Mouse (Mus musculus) WW6 (cell line): Measurements from ENCODE around the gene Shank2.

Source experiments
- DNase-seq: peaks from one replicate; pipeline ENCODE4 v3.0.0-alpha.2; 2013; ENCODE audit warnings: low read depth, low spot score

The Shank2 gene

GRCm38 (mm10) chr7:144105952-144106351 lies 104.2 kb downstream of the Shank2 start:
- no peak for DNase-seq

- no peak for DNase-seq
Measured at GRCm38 (mm10) chr7:144106352-144107011, 104.8 kb downstream of the Shank2 start.

GRCm38 (mm10) chr7:144108141-144108540 lies 106.4 kb downstream of the Shank2 start:
- DNase-seq: no peak

- no peak for DNase-seq
Measured at GRCm38 (mm10) chr7:144111026-144111604, 109.4 kb downstream of the Shank2 start.

- DNase-seq: no peak
Measured at GRCm38 (mm10) chr7:144111981-144112380, 110.3 kb downstream of the Shank2 start.

DNA sequence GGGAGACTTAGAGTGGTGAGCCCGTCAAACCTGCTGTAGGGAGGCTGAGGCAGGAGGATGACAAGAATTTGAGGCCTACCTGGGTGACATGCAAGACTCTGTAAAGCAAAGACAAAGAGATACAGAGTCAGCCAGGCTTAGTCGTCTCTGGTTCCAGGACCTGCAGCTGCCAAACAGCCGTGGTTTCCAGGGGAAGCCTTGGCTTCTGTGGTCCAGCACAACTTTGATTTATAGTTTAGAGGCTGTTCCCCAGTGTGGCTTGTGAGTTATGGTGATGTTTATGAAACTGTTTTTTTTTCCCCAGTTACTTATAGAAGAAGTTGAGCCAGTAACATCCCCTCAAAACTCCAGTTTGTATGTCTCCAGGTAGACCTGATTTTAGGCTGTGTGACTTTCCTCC lies 112.5 kb downstream of the Shank2 start:
- DNase-seq: no peak

- no peak for DNase-seq
Measured at GRCm38 (mm10) chr7:144119562-144119961, 117.8 kb downstream of the Shank2 start.

- DNase-seq: no peak
Measured at GRCm38 (mm10) chr7:144132699-144133387, 131.1 kb downstream of the Shank2 start.

DNA sequence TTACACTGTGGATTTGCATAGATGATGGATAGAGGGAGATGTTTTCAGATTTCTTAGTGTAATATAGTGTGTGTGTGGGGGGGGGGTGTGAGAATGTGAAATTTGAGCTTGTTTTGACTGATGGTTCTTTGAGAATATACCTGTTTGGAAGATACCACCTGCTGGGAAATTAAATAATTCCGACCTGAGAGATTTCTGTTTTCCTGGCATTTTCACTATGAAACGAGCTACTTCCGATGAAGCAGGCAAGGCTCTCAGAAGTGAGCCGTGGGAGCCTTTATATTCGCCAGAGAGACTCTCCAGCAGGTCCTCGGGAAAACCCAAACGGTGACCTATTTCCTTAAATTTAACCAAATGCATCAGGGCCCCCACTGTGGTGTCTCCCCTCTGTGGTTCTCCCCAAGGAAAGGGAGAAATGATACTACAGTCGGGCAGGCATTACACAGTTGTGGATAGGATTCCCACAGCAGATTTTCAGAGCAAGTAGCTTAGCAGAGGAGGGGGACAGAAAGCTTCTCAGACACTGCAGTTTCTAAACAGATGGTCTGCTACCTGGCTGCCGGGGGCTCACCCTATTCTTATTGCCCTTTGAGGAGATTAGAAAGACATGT lies 131.8 kb downstream of the Shank2 start:
- DNase-seq: no peak

GRCm38 (mm10) chr7:144134699-144135098 lies 133.0 kb downstream of the Shank2 start:
- DNase-seq: no peak

DNA sequence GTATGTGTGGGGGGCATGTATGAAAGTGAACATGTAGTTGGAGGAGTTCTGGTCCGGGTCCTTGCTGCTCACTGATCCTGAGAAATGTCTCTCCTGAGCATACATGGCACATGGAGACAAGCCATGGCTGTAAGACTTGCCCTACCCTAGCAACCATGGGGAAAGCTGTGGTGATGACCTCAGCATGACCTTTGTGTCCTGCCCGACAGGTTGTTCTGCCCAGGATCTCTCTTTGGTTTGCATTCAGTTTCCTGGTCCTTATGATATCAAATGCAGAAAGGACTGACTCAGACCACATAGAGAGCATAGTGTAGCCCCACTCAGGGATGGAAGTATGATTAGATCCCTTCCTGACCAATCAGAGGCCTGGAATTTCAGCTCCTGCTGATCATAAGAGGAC lies 136.1 kb downstream of the Shank2 start:
- DNase-seq: no peak

DNA sequence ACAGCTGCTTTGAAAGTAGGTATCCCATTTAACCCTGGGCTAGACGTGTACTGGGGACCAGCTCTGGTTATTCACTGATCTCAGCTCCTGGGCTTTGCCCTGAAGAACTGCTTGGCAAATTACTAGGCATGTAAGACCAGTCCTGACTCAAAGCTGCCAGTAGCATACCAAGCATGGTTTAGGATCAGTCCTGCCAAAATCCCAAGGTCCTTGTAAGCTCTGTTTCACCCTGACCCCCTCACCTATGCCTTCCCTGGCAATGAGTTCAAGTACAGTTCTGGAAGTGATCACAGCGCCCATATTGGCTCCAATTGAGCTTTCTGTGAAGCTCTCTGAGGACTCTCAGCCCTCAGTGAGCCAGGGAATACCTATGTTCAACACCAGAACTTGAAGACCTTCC lies 136.7 kb downstream of the Shank2 start:
- DNase-seq: no peak

- no peak for DNase-seq
Measured at GRCm38 (mm10) chr7:144139691-144140090, 138.0 kb downstream of the Shank2 start.

- no peak for DNase-seq
Measured at GRCm38 (mm10) chr7:144140470-144140869, 138.7 kb downstream of the Shank2 start.

DNA sequence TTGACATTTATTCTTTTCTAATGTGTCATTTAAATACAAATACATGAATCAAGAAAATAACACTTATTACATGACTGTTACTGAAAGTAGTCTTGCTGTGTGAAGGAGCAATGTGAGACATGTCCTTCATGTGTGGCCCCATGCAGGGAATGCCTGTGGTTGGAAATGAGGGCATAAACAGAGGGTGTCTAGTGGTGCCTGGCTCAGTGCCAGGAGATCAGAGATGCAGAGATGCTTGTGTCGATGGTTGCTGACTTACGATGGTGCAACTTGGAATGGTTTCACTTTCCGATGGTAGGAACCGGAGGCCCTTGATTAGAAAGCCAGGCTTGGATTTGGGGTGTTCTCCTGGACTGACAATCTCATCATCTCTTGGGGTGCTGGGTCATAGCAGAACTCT lies 140.3 kb downstream of the Shank2 start:
- no peak for DNase-seq

- no peak for DNase-seq
Measured at GRCm38 (mm10) chr7:144143941-144144340, 142.2 kb downstream of the Shank2 start.

DNA sequence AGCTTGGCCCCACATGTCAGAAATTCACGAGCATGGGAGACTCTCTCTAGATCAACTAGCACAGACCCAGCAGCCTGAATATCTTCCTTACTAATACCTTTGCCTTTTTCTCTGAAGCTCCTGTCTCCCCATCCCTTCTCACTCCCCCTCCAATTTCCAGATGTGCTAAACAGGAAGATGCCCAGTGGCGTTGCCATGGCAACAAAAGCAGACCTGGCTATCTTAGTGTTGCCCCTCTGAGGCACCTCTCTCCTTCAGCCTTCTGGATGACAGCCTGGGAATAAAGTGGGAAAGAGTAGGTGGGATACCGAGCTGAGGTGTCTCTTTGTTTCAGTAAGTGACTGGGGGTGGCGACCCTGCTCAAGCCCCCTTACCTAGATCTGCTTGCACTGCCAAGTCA lies 146.4 kb downstream of the Shank2 start:
- no peak for DNase-seq

DNA sequence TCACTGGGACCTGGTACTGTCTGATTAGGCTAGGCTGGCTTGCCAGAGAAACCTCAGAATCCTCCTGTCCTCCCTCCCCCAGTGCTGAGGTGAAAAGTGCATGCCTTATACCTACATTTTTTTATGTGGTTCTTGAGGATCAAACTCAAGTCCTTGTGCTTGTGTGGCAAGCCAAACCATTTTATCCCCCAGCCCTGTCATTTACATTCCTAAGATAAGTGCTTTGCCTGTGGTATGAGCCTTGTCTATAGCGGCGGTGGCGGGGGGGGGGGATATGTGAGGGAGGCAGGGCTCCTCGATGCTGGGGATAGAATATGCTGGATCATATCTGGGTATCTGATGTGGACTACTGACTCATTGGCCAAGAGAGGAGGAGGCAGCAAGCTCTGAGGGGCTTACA lies 151.4 kb downstream of the Shank2 start:
- DNase-seq: no peak

- DNase-seq: no peak
Measured at GRCm38 (mm10) chr7:144153682-144154081, 152.0 kb downstream of the Shank2 start.

DNA sequence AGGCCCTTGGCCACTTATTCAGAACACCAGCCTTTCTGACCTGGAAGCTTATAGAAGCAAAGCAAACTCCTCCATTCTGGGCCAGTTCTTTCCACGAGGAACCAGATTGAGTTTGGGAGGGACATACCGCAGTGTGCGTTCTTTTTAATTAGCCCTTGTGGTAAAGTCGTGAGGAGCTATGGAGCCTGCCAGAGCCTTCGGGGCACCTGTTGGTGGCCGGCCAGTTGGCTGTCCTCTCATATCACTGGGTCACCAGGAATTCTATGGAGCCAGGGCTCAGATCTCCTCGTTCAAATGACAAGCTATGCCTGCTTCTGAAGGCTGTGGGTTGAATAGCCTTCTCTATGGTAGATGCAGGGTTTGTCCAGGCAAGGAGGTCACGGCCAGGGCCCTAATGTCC lies 156.2 kb downstream of the Shank2 start:
- no peak for DNase-seq

GRCm38 (mm10) chr7:144159556-144159955 lies 157.8 kb downstream of the Shank2 start:
- DNase-seq: no peak

- no peak for DNase-seq
Measured at GRCm38 (mm10) chr7:144160066-144160465, 158.3 kb downstream of the Shank2 start.
